Mouse (Mus musculus) heart, postnatal 0 days (tissue): ENCODE measurements around the gene Rragd. TPM values are rescaled to one million over a fixed set of nuclear protein-coding genes. Genes with fewer than 3 reads are reported as not detected.

Experiments used
- ATAC-seq: fragments of 200-750 bp; cut with Nextera tagmentation; 2 replicates; pipeline ENCODE4 v1.8.0; 2017; ENCODE audit warnings: low read depth, moderate number of reproducible peaks, moderate library complexity; ENCODE audit not compliant: insufficient read depth
- DNase-seq: peaks from one replicate; pipeline ENCODE4 v3.0.0-alpha.2; 2016; ENCODE audit warnings: low spot score
- H3K27ac ChIP-seq: fragments of 300-500 bp; sonication (generic); 2 replicates; pipeline ENCODE4 v1.5.1; 2014; ENCODE audit warnings: low read depth, mild to moderate bottlenecking
- H3K27me3 ChIP-seq: fragments of 300-500 bp; sonication (generic); 2 replicates; pipeline ENCODE4 v1.6.1; 2014; ENCODE audit warnings: low read length, mixed read lengths; ENCODE audit not compliant: control insufficient read depth, insufficient read depth
- H3K36me3 ChIP-seq: fragments of 300-500 bp; sonication (generic); replicated peaks from 2 replicates; pipeline ENCODE4 v1.6.1; 2014; ENCODE audit warnings: low read length, mixed read lengths; ENCODE audit not compliant: control insufficient read depth, insufficient read depth
- H3K4me1 ChIP-seq: fragments of 300-500 bp; sonication (generic); 2 replicates; pipeline ENCODE4 v1.6.1; 2014; ENCODE audit warnings: antibody characterized with exemption; ENCODE audit not compliant: control insufficient read depth, insufficient read depth
- H3K4me2 ChIP-seq: fragments of 300-500 bp; sonication (generic); 2 replicates; pipeline ENCODE4 v1.6.1; 2014; ENCODE audit warnings: low read depth, mild to moderate bottlenecking, low read length, moderate library complexity
- H3K4me3 ChIP-seq: fragments of 300-500 bp; sonication (generic); 2 replicates; pipeline ENCODE4 v1.5.1; 2014; ENCODE audit warnings: low read depth, low read length
- H3K9ac ChIP-seq: fragments of 300-500 bp; sonication (generic); replicated peaks from 2 replicates; pipeline ENCODE4 v1.6.1; 2014; ENCODE audit warnings: low read depth, low read length, mixed read lengths
- H3K9me3 ChIP-seq: fragments of 300-500 bp; sonication (generic); replicated peaks from 2 replicates; pipeline ENCODE4 v1.6.1; 2016; ENCODE audit warnings: low read length; ENCODE audit not compliant: control insufficient read depth
- CTCF ChIP-seq: IDR thresholded peaks from 2 replicates; pipeline ENCODE4 v1.5.1; 2016; ENCODE audit warnings: antibody characterized with exemption, control low read depth, low read depth
- EP300 ChIP-seq: IDR thresholded peaks from 2 replicates; pipeline ENCODE4 v1.6.1; 2016; ENCODE audit warnings: antibody characterized with exemption, low read depth
- WGBS: fragments of 180-500 bp; shearing (Covaris S2); extraction: QIAGEN DNeasy Blood & Tissue Kit; methylation state at CpG from one replicate; pipeline ENCODE4 v1.1.7; 2014; 5-methylcytosine and 5-hydroxymethylcytosine counted together
- polyA plus RNA-seq: library from polyadenylated mRNA; unstranded; fragments of >200 nt; fragmentation: Nextera tagmentation; extraction: Ambion mirVana; gene quantifications from 2 replicates; pipeline ENCODE4 v1.2.1, GENCODE M21; 2015
- total RNA-seq: library from RNA; depleted of rRNA; stranded (reverse); fragments of >200 nt; gene quantifications from 2 replicates; pipeline ENCODE4 v1.2.3, GENCODE M21; 2014; ENCODE audit warnings: low replicate concordance

Rragd gene
- total and polyA plus RNA-seq, 2 experiments from 2014 or later = 35.4 to 61.3 TPM

DNA sequence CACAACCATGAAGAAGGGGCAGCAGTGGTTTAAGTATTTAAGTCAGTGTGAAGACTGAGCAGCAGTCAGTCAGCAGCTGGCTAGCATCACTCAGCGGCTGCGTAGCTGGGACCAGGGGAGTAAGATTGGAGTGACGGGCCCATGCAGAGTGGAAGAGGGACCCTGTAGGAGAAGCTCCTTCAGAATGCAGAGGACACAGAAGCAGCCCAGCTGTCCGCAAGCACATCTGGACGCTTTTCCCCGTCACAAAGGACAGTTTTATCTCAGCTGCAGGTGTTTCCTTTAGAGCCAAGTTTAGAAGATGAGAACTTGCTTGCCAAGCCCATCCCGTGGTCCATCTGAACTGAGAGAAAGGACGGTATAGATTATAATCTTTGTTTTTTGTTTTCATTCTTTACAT lies 41.6 kb downstream of the Rragd start:
- DNase-seq = no peak

DNA sequence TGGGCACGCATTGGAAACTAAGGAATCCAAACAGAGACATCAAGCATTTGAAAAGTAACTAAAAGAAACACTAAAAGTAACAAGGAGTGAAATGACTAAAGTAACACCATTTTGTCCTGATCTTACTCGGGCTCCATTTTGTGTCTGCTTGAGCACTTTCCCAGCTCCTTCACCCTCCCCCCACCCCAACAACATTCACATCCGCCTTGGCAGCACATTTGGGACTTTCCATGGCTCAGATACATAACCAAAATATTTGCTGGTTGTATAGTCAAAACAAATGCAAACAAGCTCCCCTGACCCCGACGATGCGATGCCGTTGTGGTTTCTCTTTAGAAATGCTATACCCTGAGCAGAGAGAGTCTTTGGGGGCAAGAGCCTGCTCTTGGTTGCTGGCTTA lies 46.3 kb downstream of the Rragd start:
- DNase-seq (no peak), ATAC-seq (no peak)
- TF ChIP-seq EP300 (no peak), CTCF (no peak)
- H3K9ac ChIP-seq = no peak overlapping the region
- peaks cover 14% of the 10 kb centered on the region; the same call in 1 of the 2 replicates for H3K4me1 ChIP-seq
- 89% methylated on average over 7 of the region's 7 CpGs for WGBS
- no peaks in the 10 kb centered on the region for H3K27me3 ChIP-seq
- no peak overlapping the region for H3K4me2 ChIP-seq
- H3K9me3 ChIP-seq = no peaks in the 10 kb centered on the region
- no peak overlapping the region for H3K27ac ChIP-seq
- H3K36me3 ChIP-seq = peaks cover 6% of the 10 kb centered on the region; the same call in 1 of the 2 replicates
- no peak overlapping the region for H3K4me3 ChIP-seq

More for the DNA sequence above, 41.6 kb downstream of the Rragd start:
- Histone ChIP-seq H3K27ac (no peak overlapping the region), H3K9ac (no peak overlapping the region), H3K36me3 (peaks cover 12% of the 10 kb centered on the region; the same call in 1 of the 2 replicates), H3K9me3 (no peaks in the 10 kb centered on the region), H3K4me3 (no peak overlapping the region), H3K4me1 (no peaks in the 10 kb centered on the region), H3K27me3 (no peaks in the 10 kb centered on the region), H3K4me2 (no peak overlapping the region)
- WGBS = 26% methylated on average over 8 of the region's 8 CpGs
- no peak for ATAC-seq
- TF ChIP-seq CTCF (no peak), EP300 (no peak)

DNA sequence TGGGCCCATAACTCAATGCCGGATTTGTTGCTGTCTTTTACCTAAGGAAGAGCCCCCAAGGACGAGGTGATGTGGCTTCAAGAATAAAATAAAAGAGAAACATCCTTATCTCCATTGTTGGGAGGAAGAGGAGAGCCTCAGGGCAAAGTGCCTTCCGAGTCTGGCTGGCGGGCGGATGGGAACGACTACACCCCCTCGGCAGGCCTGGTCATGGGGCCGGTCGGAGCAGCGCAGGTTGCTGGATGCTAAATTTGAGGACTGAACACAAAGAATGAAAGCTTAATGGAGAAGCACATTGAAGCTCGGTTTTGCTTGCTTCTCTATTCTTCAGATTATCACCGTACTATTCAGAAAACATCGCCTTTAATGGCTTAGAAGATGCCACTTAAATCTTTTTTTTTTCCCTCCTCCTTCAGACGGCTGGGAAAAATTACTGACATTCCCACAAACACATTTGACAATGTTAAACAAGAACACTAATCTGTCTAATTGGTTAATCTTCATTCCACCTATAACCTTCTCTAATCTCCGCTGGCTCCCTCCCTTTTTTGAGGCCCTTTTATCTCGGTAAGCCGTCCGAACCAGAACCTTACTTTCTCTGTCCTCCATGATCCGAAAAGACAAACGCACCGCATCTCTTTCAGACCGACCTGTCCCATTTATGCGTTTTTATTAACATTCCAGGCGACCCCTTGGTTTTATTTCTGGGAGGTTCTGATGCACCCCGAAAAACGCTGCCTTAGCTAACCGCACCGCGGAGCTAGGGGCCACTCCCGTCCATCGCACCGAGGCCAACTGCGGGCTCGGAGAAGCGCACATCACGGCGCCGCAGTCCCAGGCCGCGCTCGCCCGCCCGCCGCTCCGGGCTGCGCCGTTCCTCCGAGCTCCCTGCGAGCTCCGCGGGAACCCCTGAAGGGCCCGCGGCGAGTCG lies 47.7 kb downstream of the Rragd start:
- Histone ChIP-seq H3K4me3 (peak overlapping the region; percentile 80), H3K9me3 (peaks cover 2% of the 10 kb centered on the region; the same call in 1 of the 2 replicates), H3K4me2 (peak overlapping the region; percentile 87), H3K27me3 (no peaks in the 10 kb centered on the region), H3K27ac (peak overlapping the region; percentile 99), H3K4me1 (peaks cover 14% of the 10 kb centered on the region; the same call in 1 of the 2 replicates), H3K36me3 (peaks cover 6% of the 10 kb centered on the region; the same call in 1 of the 2 replicates), H3K9ac (peak overlapping the region; percentile 99)
- WGBS = 3% methylated on average over 55 of the region's 55 CpGs
- peak; percentile 60 for ATAC-seq
- no peak for TF ChIP-seq CTCF
- TF ChIP-seq EP300 = no peak
- peak; percentile 19 for DNase-seq

DNA sequence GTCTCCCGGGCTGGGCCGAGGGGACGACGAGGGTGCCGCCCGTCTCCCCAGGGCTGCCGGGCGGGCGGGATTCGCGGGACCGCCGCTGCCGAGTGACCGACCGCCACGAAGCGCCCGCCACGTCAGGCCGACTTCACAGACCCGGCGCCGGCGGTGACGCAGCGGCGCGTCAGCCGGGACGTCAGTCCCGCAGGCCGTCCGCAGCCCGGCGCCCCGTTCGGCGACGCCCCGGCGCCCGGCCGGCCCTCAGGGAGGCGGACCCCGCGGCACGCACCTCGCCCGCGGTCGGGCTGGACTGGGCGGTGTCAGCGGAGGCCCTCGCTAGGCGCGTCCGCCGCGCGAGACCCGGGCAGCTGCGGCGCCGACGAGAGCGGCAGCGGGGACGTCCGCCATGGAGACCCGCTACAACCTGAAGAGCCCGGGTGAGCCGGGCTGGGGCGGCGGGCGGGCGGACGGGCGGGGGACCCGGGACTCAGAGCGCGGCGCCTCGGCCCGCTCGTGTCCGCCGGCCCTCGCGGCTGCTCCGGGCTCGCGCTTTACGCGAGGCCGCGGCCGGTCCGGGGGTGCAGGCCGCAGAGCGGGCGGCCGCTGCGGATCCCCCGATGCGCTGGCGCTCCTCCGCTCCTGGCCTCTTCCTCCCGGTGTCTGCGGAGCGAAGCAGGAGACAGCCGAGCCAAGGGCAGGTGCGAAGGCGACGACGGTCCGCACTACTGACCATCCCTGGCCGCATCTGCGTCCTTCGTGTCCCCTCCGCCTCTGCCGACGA lies 48.5 kb downstream of the Rragd start, which contains the start of gene Ube2j1:
Ube2j1 (plus strand) TSS at position 222 of the 766 bp plus-strand sequence.
- Histone ChIP-seq H3K9ac (peak within 1 kb of the TSS; percentile 99), H3K4me2 (peak within 1 kb of the TSS; percentile 87), H3K36me3 (peaks cover 9% of the 10 kb centered on the region), H3K4me1 (peaks cover 14% of the 10 kb centered on the region; the same call in 1 of the 2 replicates), H3K9me3 (peaks cover 5% of the 10 kb centered on the region; the same call in 1 of the 2 replicates), H3K4me3 (peak within 1 kb of the TSS; percentile 80), H3K27me3 (no peaks in the 10 kb centered on the region), H3K27ac (peak within 1 kb of the TSS; percentile 99)
- ATAC-seq (peak; percentile 99), DNase-seq (peak; percentile 85)
- WGBS = under 1% methylated on average over 73 of the region's 123 CpGs
- TF ChIP-seq EP300 (no peak), CTCF (no peak)

DNA sequence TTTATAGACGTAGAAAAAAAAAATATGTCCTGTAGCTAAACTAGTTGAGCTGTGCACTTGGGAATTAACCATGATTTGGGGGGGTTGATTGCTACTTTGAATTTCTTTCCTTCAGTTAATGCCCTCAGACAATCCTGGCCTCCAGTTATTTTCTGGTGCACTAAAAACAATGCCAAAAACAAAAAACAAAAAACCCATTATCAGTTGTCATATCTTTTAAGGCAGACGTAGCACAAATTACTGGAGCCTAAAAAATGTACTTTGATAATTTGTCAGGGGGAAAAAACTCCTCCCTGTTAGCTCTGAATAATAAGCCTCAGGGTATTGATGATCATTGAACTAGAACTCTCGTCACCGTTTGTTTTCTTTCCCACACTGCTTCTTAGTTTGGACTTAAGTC lies 49.2 kb downstream of the Rragd start:
- Histone ChIP-seq H3K36me3 (peaks cover 10% of the 10 kb centered on the region), H3K27me3 (no peaks in the 10 kb centered on the region), H3K4me2 (peak overlapping the region; percentile 87), H3K9ac (peak overlapping the region; percentile 99), H3K4me3 (peak overlapping the region; percentile 80), H3K27ac (peak overlapping the region; percentile 99), H3K4me1 (peaks cover 14% of the 10 kb centered on the region; the same call in 1 of the 2 replicates), H3K9me3 (peaks cover 5% of the 10 kb centered on the region; the same call in 1 of the 2 replicates)
- 27% methylated on average over 4 of the region's 4 CpGs for WGBS
- TF ChIP-seq EP300 = no peak
- TF ChIP-seq CTCF = no peak
- ATAC-seq (no peak), DNase-seq (no peak)
